Mouse (Mus musculus) cortical plate, adult 2 months (tissue): ENCODE measurements around the gene Mrln.

Experiments
- CTCF ChIP-seq: fragments of 200-500 bp; IDR thresholded peaks from 2 replicates; pipeline ENCODE4 v1.5.1; 2011; ENCODE audit warnings: mild to moderate bottlenecking, control low read depth, low read length; ENCODE audit not compliant: insufficient read depth; ENCODE audit errors: extremely low read depth
- POLR2A ChIP-seq: fragments of 200-500 bp; IDR thresholded peaks from 2 replicates; pipeline ENCODE4 v1.6.1; 2011; ENCODE audit warnings: mild to moderate bottlenecking, low read length, control low read depth; ENCODE audit not compliant: insufficient read depth; ENCODE audit errors: extremely low read depth

DNA sequence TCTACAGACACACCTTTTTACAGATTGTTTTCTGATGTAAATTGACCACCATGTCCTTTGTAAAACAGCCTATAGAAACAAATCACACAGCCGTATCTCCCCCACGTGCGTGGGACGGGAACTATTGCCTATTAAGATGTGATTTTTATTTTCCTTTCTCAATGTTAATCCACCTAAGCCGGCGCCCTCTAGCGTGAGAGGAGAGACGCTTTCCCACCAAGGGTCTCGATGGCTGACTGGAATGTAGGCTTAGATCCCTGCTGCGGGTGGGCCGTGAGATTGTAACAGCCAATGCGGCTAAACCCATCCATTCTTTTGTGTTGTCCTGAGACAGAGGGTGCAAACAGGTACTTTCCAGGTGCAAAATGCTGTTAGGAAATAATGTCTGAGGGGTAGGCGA, 14.6 kb upstream of the Mrln start:
- peak; percentile 25; the same call in 1 of the 2 replicates for TF ChIP-seq CTCF
- TF ChIP-seq POLR2A = no peak
